Mouse (Mus musculus): Measurements from ENCODE around the gene Slc12a7. TPM values are rescaled to one million over a fixed set of nuclear protein-coding genes. Genes with fewer than 3 reads are reported as not detected.

The Slc12a7 gene
- polyA plus RNA-seq, 1 experiment from 2014 or later = 21.5 TPM

DNA sequence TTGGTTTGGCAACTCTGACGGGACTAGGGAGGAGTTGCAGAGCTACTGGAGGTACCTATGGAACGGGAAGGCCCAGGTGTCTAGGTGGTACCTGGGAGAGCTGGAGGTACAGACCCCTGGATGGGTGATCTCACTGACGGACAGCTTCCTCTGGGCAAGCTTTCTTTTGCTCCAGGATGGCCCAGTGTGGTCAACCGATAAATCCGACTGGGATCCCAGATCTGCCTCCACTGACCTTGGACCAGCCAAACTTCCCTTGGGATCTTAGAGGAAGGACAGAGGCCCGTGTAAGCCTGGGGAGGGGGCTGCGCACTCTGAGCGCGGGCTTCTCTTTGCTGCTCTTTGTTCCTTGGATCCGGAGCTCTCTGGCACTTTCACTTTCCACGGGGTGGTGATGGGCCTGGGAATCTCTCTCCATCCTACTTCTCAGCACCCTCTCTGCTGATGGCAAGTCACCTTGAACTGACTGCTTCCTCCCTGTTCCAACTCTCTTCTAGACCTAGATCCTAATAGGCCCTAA lies 31.4 kb downstream of the Slc12a7 start:
- WGBS = 2% methylated on average over 11 of the region's 11 CpGs
- H3K36me3 ChIP-seq = 0 out of 2 replicates have a peak, but pooled peaks cover 3% of the 10 kb centered on the region
- peaks cover 42% of the 10 kb centered on the region for H3K4me1 ChIP-seq
- H3K9ac ChIP-seq = peak overlapping the region; percentile 88
- H3K27ac ChIP-seq = peak overlapping the region; percentile 68
- H3K4me3 ChIP-seq = peak overlapping the region; percentile 76
- ATAC-seq (ENCODE audit: insufficient number of reproducible peaks, insufficient read depth, low FRiP score, low TSS enrichment, low read depth) = no peak
- peak overlapping the region; percentile 90 for H3K4me2 ChIP-seq
- no peaks in the 10 kb centered on the region for H3K27me3 ChIP-seq
- H3K9me3 ChIP-seq = no peaks in the 10 kb centered on the region

DNA sequence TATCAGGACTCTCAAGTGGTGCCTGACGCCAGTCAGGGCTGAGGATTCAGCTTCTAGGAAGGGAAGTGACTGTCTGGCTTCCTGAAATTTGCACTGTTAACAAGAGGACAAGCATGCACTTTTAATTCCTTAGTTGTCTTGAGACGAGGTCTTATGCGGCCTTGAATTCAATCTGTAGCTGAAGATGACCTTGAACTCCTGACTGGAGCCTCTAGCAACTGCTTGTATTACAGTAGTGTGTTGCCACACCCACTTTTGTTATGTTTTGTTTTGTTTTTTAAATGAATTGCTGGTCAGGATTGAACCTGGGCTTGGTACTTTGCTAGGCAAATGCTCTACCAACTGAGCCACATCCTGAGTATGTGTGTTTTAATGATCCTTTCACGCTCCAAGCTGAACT lies 32.5 kb downstream of the Slc12a7 start:
- H3K9me3 ChIP-seq = no peaks in the 10 kb centered on the region
- peak overlapping the region; percentile 90 for H3K4me2 ChIP-seq
- WGBS = 60% methylated on average over 4 of the region's 4 CpGs
- H3K4me3 ChIP-seq = peak overlapping the region; percentile 76
- peak overlapping the region; percentile 68 for H3K27ac ChIP-seq
- ATAC-seq (ENCODE audit: insufficient number of reproducible peaks, insufficient read depth, low FRiP score, low TSS enrichment, low read depth) = no peak
- peaks cover 43% of the 10 kb centered on the region for H3K4me1 ChIP-seq
- H3K36me3 ChIP-seq = 0 out of 2 replicates have a peak, but pooled peaks cover 3% of the 10 kb centered on the region
- peak overlapping the region; percentile 88 for H3K9ac ChIP-seq
- H3K27me3 ChIP-seq = no peaks in the 10 kb centered on the region

DNA sequence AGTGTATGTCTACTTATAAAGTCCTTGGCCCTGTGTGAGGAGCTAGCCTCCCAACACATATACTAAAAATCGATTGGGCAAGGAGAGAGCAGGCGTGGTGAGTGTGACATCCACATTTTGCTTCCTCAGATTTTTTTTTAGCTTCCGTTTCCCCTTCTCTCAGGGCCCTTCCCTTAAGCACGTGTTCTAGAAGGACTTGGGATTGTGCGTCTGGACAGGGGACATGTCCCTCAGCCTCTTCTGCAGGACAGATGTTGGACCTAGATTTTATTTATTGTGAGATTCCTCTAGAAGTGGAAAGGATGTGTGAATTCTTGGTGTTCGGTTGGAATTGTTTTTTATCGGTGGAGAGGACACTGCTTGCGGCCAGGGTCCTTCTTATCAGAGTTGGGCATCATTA lies 34.3 kb downstream of the Slc12a7 start:
- no peak for ATAC-seq (ENCODE audit: insufficient number of reproducible peaks, insufficient read depth, low FRiP score, low TSS enrichment, low read depth)
- H3K27me3 ChIP-seq = no peaks in the 10 kb centered on the region
- no peaks in the 10 kb centered on the region for H3K9me3 ChIP-seq
- no peak overlapping the region for H3K27ac ChIP-seq
- 0 out of 2 replicates have a peak overlapping the region, but pooled peaks have one; percentile 3 for H3K9ac ChIP-seq
- H3K4me3 ChIP-seq = no peak overlapping the region
- no peak overlapping the region for H3K4me2 ChIP-seq
- 0 out of 2 replicates have a peak, but pooled peaks cover 3% of the 10 kb centered on the region for H3K36me3 ChIP-seq
- peaks cover 55% of the 10 kb centered on the region for H3K4me1 ChIP-seq
- WGBS = 77% methylated on average over 8 of the region's 8 CpGs

- 64% methylated on average over 5 of the region's 5 CpGs for WGBS
- H3K27ac ChIP-seq = no peak overlapping the region
- H3K4me3 ChIP-seq = no peak overlapping the region
- H3K9me3 ChIP-seq = no peaks in the 10 kb centered on the region
- H3K36me3 ChIP-seq = 0 out of 2 replicates have a peak, but pooled peaks cover 3% of the 10 kb centered on the region
- H3K4me2 ChIP-seq = no peak overlapping the region
- no peak for ATAC-seq (ENCODE audit: insufficient number of reproducible peaks, insufficient read depth, low FRiP score, low TSS enrichment, low read depth)
- no peaks in the 10 kb centered on the region for H3K27me3 ChIP-seq
- peaks cover 60% of the 10 kb centered on the region for H3K4me1 ChIP-seq
- H3K9ac ChIP-seq = peak overlapping the region; percentile 11; the same call in 1 of the 2 replicates
These were observed 34.9 kb downstream of the Slc12a7 start for GRCm38 (mm10) chr13:73767754-73768153.

GRCm38 (mm10) chr13:73768311-73768710 lies 35.4 kb downstream of the Slc12a7 start:
- no peak; the same call in 1 of the 2 replicates for ATAC-seq (ENCODE audit: insufficient number of reproducible peaks, insufficient read depth, low FRiP score, low TSS enrichment, low read depth)

GRCm38 (mm10) chr13:73769916-73770682 lies 37.2 kb downstream of the Slc12a7 start:
- no peak overlapping the region for H3K9ac ChIP-seq
- no peaks in the 10 kb centered on the region for H3K9me3 ChIP-seq
- ATAC-seq (ENCODE audit: insufficient number of reproducible peaks, insufficient read depth, low FRiP score, low TSS enrichment, low read depth) = no peak
- H3K36me3 ChIP-seq = peaks cover 5% of the 10 kb centered on the region; the same call in 1 of the 2 replicates
- no peak overlapping the region for H3K4me2 ChIP-seq
- H3K27me3 ChIP-seq = no peaks in the 10 kb centered on the region
- no peak overlapping the region for H3K27ac ChIP-seq
- H3K4me1 ChIP-seq = peaks cover 66% of the 10 kb centered on the region
- no peak overlapping the region for H3K4me3 ChIP-seq
- WGBS = 77% methylated on average over 4 of the region's 4 CpGs

More at GRCm38 (mm10) chr13:73768311-73768710, 35.4 kb downstream of the Slc12a7 start:
- H3K4me3 ChIP-seq = no peak overlapping the region
- 63% methylated on average over 3 of the region's 3 CpGs for WGBS
- H3K9me3 ChIP-seq = no peaks in the 10 kb centered on the region
- 0 out of 2 replicates have a peak overlapping the region, but pooled peaks have one; percentile 11 for H3K9ac ChIP-seq
- no peaks in the 10 kb centered on the region for H3K27me3 ChIP-seq
- H3K36me3 ChIP-seq = 0 out of 2 replicates have a peak, but pooled peaks cover 3% of the 10 kb centered on the region
- H3K27ac ChIP-seq = no peak overlapping the region
- H3K4me1 ChIP-seq = peaks cover 65% of the 10 kb centered on the region
- H3K4me2 ChIP-seq = no peak overlapping the region

DNA sequence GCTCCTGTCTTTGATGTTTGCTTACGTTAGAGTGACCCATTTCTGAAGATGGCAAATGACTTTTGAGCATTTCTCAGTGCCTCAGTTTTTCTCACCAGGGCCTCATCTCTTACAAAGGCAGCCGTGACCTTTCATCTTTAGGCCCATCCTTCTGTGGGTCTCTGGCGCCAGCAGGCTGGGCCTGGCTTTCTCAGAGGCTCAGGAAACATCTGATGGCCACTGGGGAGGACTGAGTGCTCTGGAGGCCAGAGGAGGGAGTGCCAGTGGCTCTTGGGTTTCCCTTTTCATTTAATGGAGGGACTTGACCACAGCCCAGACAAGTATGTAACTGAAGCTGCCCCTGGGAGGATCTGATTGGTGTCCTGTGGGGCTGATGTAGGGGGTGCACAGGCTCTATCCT lies 38.2 kb downstream of the Slc12a7 start:
- ATAC-seq (ENCODE audit: insufficient number of reproducible peaks, insufficient read depth, low FRiP score, low TSS enrichment, low read depth) = no peak
- no peak overlapping the region for H3K4me3 ChIP-seq
- H3K4me2 ChIP-seq = no peak overlapping the region
- H3K9ac ChIP-seq = no peak overlapping the region
- peaks cover 5% of the 10 kb centered on the region; the same call in 1 of the 2 replicates for H3K36me3 ChIP-seq
- H3K9me3 ChIP-seq = no peaks in the 10 kb centered on the region
- H3K27me3 ChIP-seq = no peaks in the 10 kb centered on the region
- WGBS = 58% methylated on average over 3 of the region's 3 CpGs
- H3K4me1 ChIP-seq = peaks cover 56% of the 10 kb centered on the region
- no peak overlapping the region for H3K27ac ChIP-seq

GRCm38 (mm10) chr13:73772655-73773054 lies 39.8 kb downstream of the Slc12a7 start:
- H3K4me3 ChIP-seq = no peak overlapping the region
- peaks cover 43% of the 10 kb centered on the region for H3K4me1 ChIP-seq
- H3K9ac ChIP-seq = no peak overlapping the region
- no peaks in the 10 kb centered on the region for H3K9me3 ChIP-seq
- peak overlapping the region; percentile 28; the same call in 1 of the 2 replicates for H3K27ac ChIP-seq
- no peak overlapping the region for H3K4me2 ChIP-seq
- H3K27me3 ChIP-seq = no peaks in the 10 kb centered on the region
- WGBS = 27% methylated on average over 2 of the region's 2 CpGs
- peaks cover 5% of the 10 kb centered on the region; the same call in 1 of the 2 replicates for H3K36me3 ChIP-seq
- no peak for ATAC-seq (ENCODE audit: insufficient number of reproducible peaks, insufficient read depth, low FRiP score, low TSS enrichment, low read depth)

DNA sequence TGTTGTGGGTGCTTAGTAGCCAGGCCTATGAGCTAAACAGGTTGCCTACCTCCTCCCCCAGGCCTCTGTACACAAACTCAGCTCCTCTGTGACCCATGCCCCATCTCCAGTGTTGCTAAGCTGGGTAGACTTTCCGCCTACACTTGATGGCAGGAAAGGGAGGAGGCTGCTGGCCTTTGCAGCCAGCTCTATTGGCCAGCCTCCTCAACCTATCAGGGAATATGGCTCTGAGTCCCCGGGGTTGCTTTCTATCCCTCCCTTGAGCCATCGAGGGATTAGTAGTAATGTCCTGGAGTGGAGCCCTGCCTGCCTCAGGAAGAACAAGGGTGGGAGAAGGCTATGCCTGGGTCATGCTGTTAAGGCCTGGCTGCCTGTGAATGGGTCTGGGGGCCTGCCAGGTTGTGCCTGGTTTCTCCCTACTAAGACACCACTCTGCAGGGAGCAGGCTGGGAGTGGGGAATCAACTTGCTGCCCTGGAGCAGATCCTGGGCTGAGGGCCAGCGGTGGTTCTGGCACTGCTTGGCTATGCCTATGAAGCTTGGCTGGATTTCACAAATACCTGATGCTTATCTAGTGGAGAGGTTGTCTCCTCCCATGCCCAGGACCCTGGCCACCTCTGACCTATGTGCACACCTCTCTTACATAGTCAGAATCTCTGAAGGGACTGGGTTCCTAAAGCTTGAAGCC lies 40.8 kb downstream of the Slc12a7 start:
- Histone ChIP-seq H3K4me3 (no peak overlapping the region), H3K36me3 (peaks cover 3% of the 10 kb centered on the region; the same call in 1 of the 2 replicates), H3K4me2 (no peak overlapping the region), H3K9me3 (no peaks in the 10 kb centered on the region), H3K27ac (peak overlapping the region; percentile 61), H3K4me1 (peaks cover 39% of the 10 kb centered on the region), H3K27me3 (no peaks in the 10 kb centered on the region), H3K9ac (no peak overlapping the region)
- ATAC-seq (ENCODE audit: insufficient number of reproducible peaks, insufficient read depth, low FRiP score, low TSS enrichment, low read depth) = no peak
- WGBS = 47% methylated on average over 4 of the region's 4 CpGs

- Histone ChIP-seq H3K4me1 (peaks cover 33% of the 10 kb centered on the region), H3K27ac (no peak overlapping the region), H3K4me2 (no peak overlapping the region), H3K9ac (no peak overlapping the region), H3K9me3 (no peaks in the 10 kb centered on the region), H3K27me3 (no peaks in the 10 kb centered on the region), H3K36me3 (peaks cover 3% of the 10 kb centered on the region; the same call in 1 of the 2 replicates), H3K4me3 (no peak overlapping the region)
- WGBS = 82% methylated on average over 4 of the region's 4 CpGs
- ATAC-seq (ENCODE audit: insufficient number of reproducible peaks, insufficient read depth, low FRiP score, low TSS enrichment, low read depth) = no peak
These were observed 42.9 kb downstream of the Slc12a7 start for GRCm38 (mm10) chr13:73775786-73776185.

- Histone ChIP-seq H3K27me3 (no peaks in the 10 kb centered on the region), H3K4me3 (no peak overlapping the region), H3K4me2 (no peak overlapping the region), H3K9ac (no peak overlapping the region), H3K9me3 (no peaks in the 10 kb centered on the region), H3K27ac (no peak overlapping the region), H3K36me3 (peaks cover 3% of the 10 kb centered on the region; the same call in 1 of the 2 replicates), H3K4me1 (peaks cover 26% of the 10 kb centered on the region)
- no peak for ATAC-seq (ENCODE audit: insufficient number of reproducible peaks, insufficient read depth, low FRiP score, low TSS enrichment, low read depth)
- 77% methylated on average over 3 of the region's 3 CpGs for WGBS
These were observed 44.7 kb downstream of the Slc12a7 start for GRCm38 (mm10) chr13:73777578-73777977.
